Mouse (Mus musculus): ENCODE measurements around the gene Pitx1. TPM values are rescaled to one million over a fixed set of nuclear protein-coding genes. Genes with fewer than 3 reads are reported as not detected.

Gene Pitx1
- polyA plus RNA-seq, 1 experiment: 0.02 TPM

GRCm38 (mm10) chr13:55833921-55834320 is 2.1 kb downstream of the Pitx1 start:
- H3K4me3 ChIP-seq (replicated peaks): no peak overlapping the region
- TF ChIP-seq TAL1 (IDR thresholded peaks at IDR 0.05; ENCODE audit: low read length) (no peak), GATA1 (IDR thresholded peaks at IDR 0.05; ENCODE audit: low read length) (no peak)
- H3K4me1 ChIP-seq (ENCODE audit: control insufficient read depth): no peaks in the 10 kb centered on the region
- H3K27me3 ChIP-seq (ENCODE audit: control insufficient read depth): peaks cover 98% of the 10 kb centered on the region
- H3K36me3 ChIP-seq (ENCODE audit: control insufficient read depth): no peaks in the 10 kb centered on the region
- peaks cover 4% of the 10 kb centered on the region; the same call in 1 of the 2 replicates for H3K9me3 ChIP-seq (ENCODE audit: control insufficient read depth, low read length)

DNA sequence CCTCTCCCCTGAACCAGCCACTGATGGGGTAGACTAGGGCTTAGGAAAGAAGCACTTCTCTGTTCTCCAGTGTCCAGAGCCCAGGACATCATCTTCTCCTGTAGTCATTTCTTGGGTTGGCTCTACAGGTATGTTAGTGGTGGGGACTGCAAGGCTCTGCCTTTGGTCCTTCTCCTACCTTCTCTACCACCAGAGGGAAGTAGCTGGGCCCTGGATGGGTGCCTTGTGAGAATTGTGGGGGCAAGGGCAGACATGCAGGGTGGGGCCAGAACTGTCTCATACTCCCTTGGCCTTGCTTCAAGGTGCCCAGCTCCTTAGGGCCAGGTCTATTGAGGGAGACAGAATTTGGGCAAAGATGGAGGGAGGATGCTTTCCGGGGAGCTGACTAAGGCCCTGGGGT is 3.4 kb downstream of the Pitx1 start:
- no peak for TF ChIP-seq GATA1 (IDR thresholded peaks at IDR 0.05; ENCODE audit: low read length)
- TF ChIP-seq TAL1 (IDR thresholded peaks at IDR 0.05; ENCODE audit: low read length): no peak
- no peaks in the 10 kb centered on the region for H3K4me1 ChIP-seq (ENCODE audit: control insufficient read depth)
- H3K9me3 ChIP-seq (ENCODE audit: control insufficient read depth, low read length): peaks cover 6% of the 10 kb centered on the region; the same call in 1 of the 2 replicates
- H3K4me3 ChIP-seq (replicated peaks): no peak overlapping the region
- H3K27me3 ChIP-seq (ENCODE audit: control insufficient read depth): peaks cover 100% of the 10 kb centered on the region
- H3K36me3 ChIP-seq (ENCODE audit: control insufficient read depth): no peaks in the 10 kb centered on the region

- H3K4me3 ChIP-seq (replicated peaks): no peak overlapping the region
- H3K27me3 ChIP-seq (ENCODE audit: control insufficient read depth): peaks cover 100% of the 10 kb centered on the region
- TF ChIP-seq TAL1 (IDR thresholded peaks at IDR 0.05; ENCODE audit: low read length): no peak
- TF ChIP-seq GATA1 (IDR thresholded peaks at IDR 0.05; ENCODE audit: low read length): no peak
- H3K4me1 ChIP-seq (ENCODE audit: control insufficient read depth): no peaks in the 10 kb centered on the region
- peaks cover 6% of the 10 kb centered on the region; the same call in 1 of the 2 replicates for H3K9me3 ChIP-seq (ENCODE audit: control insufficient read depth, low read length)
- no peaks in the 10 kb centered on the region for H3K36me3 ChIP-seq (ENCODE audit: control insufficient read depth)
These were observed 4.3 kb downstream of the Pitx1 start for GRCm38 (mm10) chr13:55831722-55832160.

- TF ChIP-seq GATA1 (IDR thresholded peaks at IDR 0.05; ENCODE audit: low read length): no peak
- peaks cover 100% of the 10 kb centered on the region for H3K27me3 ChIP-seq (ENCODE audit: control insufficient read depth)
- H3K36me3 ChIP-seq (ENCODE audit: control insufficient read depth): no peaks in the 10 kb centered on the region
- H3K4me1 ChIP-seq (ENCODE audit: control insufficient read depth): no peaks in the 10 kb centered on the region
- H3K9me3 ChIP-seq (ENCODE audit: control insufficient read depth, low read length): peaks cover 6% of the 10 kb centered on the region; the same call in 1 of the 2 replicates
- H3K4me3 ChIP-seq (replicated peaks): no peak overlapping the region
These were observed 4.9 kb downstream of the Pitx1 start for GRCm38 (mm10) chr13:55830833-55831721.

- Histone ChIP-seq H3K36me3 (ENCODE audit: control insufficient read depth) (no peaks in the 10 kb centered on the region), H3K9me3 (ENCODE audit: control insufficient read depth, low read length) (peaks cover 2% of the 10 kb centered on the region; the same call in 1 of the 2 replicates), H3K4me1 (ENCODE audit: control insufficient read depth) (no peaks in the 10 kb centered on the region), H3K4me3 (replicated peaks) (no peak overlapping the region), H3K27me3 (ENCODE audit: control insufficient read depth) (peaks cover 100% of the 10 kb centered on the region)
- no peak for TF ChIP-seq GATA1 (IDR thresholded peaks at IDR 0.05; ENCODE audit: low read length)
These were observed 5.7 kb downstream of the Pitx1 start for GRCm38 (mm10) chr13:55830081-55830832.

- Histone ChIP-seq H3K27me3 (ENCODE audit: control insufficient read depth) (peaks cover 100% of the 10 kb centered on the region), H3K4me1 (ENCODE audit: control insufficient read depth) (no peaks in the 10 kb centered on the region), H3K4me3 (replicated peaks) (no peak overlapping the region), H3K36me3 (ENCODE audit: control insufficient read depth) (no peaks in the 10 kb centered on the region), H3K9me3 (ENCODE audit: control insufficient read depth, low read length) (peaks cover 2% of the 10 kb centered on the region; the same call in 1 of the 2 replicates)
- no peak for TF ChIP-seq GATA1 (IDR thresholded peaks at IDR 0.05; ENCODE audit: low read length)
- TF ChIP-seq TAL1 (IDR thresholded peaks at IDR 0.05; ENCODE audit: low read length): no peak
These were observed 6.9 kb downstream of the Pitx1 start for GRCm38 (mm10) chr13:55829018-55829655.

DNA sequence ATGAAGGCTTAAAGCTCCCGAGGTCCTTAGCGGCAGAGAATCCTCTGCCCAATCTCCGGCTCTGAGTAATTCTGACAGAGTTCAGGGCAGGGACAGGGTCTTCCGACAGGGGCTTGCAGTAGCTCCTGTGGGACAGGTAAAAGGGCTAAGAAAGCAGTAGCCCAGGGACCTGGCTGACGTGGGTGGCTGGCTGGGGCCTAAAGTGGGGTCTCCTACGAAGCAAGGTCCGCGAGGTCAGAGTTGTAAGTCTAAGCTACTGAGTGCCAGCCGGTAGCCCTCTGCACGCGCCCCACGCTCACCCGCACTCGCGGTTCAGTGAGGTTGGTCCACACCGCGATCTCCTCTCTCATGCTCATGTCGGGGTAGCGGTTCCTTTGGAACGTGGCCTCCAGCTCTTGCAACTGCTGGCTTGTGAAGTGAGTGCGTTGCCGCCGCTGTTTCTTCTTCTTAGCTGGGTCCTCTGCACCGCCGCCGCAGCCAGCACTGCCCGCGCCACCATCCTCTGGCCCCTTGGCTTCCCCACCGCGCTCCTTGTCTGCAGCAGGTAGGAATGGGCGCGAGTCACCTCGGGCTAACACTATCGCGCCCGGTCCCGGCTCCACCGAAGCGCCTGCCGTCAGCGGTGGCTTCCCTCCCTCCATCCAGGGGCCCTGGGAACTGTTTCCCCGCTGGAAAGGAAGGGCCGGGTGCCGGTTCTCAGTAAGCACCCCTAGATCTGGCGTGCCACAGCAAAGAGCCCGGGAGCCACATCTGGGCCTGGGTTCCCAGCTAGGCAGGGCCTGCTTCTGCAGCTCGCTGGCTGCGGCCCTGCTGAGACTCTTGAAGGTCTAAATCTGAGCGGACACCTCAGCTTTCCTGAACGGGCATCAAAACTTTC is 7.6 kb downstream of the Pitx1 start:
- Histone ChIP-seq H3K27me3 (ENCODE audit: control insufficient read depth) (peaks cover 100% of the 10 kb centered on the region), H3K4me1 (ENCODE audit: control insufficient read depth) (no peaks in the 10 kb centered on the region), H3K4me3 (replicated peaks) (no peak overlapping the region), H3K36me3 (ENCODE audit: control insufficient read depth) (no peaks in the 10 kb centered on the region), H3K9me3 (ENCODE audit: control insufficient read depth, low read length) (peaks cover 2% of the 10 kb centered on the region; the same call in 1 of the 2 replicates)
- TF ChIP-seq TAL1 (IDR thresholded peaks at IDR 0.05; ENCODE audit: low read length): no peak

GRCm38 (mm10) chr13:55827679-55828140 is 8.3 kb downstream of the Pitx1 start:
- Histone ChIP-seq H3K4me3 (replicated peaks) (no peak overlapping the region), H3K9me3 (ENCODE audit: control insufficient read depth, low read length) (peaks cover 2% of the 10 kb centered on the region; the same call in 1 of the 2 replicates), H3K36me3 (ENCODE audit: control insufficient read depth) (no peaks in the 10 kb centered on the region), H3K27me3 (ENCODE audit: control insufficient read depth) (peaks cover 99% of the 10 kb centered on the region), H3K4me1 (ENCODE audit: control insufficient read depth) (no peaks in the 10 kb centered on the region)
- TF ChIP-seq GATA1 (IDR thresholded peaks at IDR 0.05; ENCODE audit: low read length): no peak
- TF ChIP-seq TAL1 (IDR thresholded peaks at IDR 0.05; ENCODE audit: low read length): no peak
